Mouse (Mus musculus) adrenal gland, postnatal 36 days (tissue): ENCODE results near the gene Ext2. TPM values are rescaled to one million over a fixed set of nuclear protein-coding genes. Genes with fewer than 3 reads are reported as not detected.

Experiments
- DNase-seq, 2 experiments: peaks; one replicate each; pipeline ENCODE4 v3.0.0; 2021; ENCODE audit warnings: mixed read lengths in 1 of 2
- total RNA-seq, 2 experiments: library from RNA; stranded (reverse); gene quantifications; 2 replicates each; pipeline ENCODE4 v1.2.3; 2021

The Ext2 gene
- total RNA-seq, 2 experiments from 2014 or later = 83.3 to 110 TPM

- DNase-seq = no peak
These were observed 141.0 kb downstream of the Ext2 start for GRCm38 (mm10) chr2:93681321-93681720.

- DNase-seq = no peak
These were observed 145.1 kb downstream of the Ext2 start for GRCm38 (mm10) chr2:93677231-93677630.

- DNase-seq = no peak
These were observed 150.7 kb downstream of the Ext2 start for GRCm38 (mm10) chr2:93671573-93672184.

GRCm38 (mm10) chr2:93666146-93666858 is 156.1 kb downstream of the Ext2 start:
- DNase-seq = peak; percentile 28 to 42

GRCm38 (mm10) chr2:93665472-93665871 is 156.9 kb downstream of the Ext2 start:
- DNase-seq = no peak

- DNase-seq = no peak
These were observed 160.0 kb downstream of the Ext2 start for GRCm38 (mm10) chr2:93662240-93662865.

GRCm38 (mm10) chr2:93661096-93661495 is 161.3 kb downstream of the Ext2 start:
- DNase-seq = no peak

- peak in 1 of 2 experiments; percentile 33 for DNase-seq
These were observed 162.6 kb downstream of the Ext2 start for GRCm38 (mm10) chr2:93659705-93660308.

- DNase-seq = peak in 1 of 2 experiments; percentile 7
These were observed 163.4 kb downstream of the Ext2 start for GRCm38 (mm10) chr2:93659004-93659403.

- no peak for DNase-seq
These were observed 167.9 kb downstream of the Ext2 start for GRCm38 (mm10) chr2:93654336-93655055.

- no peak for DNase-seq
These were observed 173.0 kb downstream of the Ext2 start for GRCm38 (mm10) chr2:93649243-93649870.

GRCm38 (mm10) chr2:93647924-93648575 is 174.3 kb downstream of the Ext2 start:
- no peak for DNase-seq

- no peak for DNase-seq
These were observed 175.1 kb downstream of the Ext2 start for GRCm38 (mm10) chr2:93647051-93647923.

- peak; percentile 18 to 33 for DNase-seq
These were observed 176.6 kb downstream of the Ext2 start for GRCm38 (mm10) chr2:93645626-93646320.

GRCm38 (mm10) chr2:93645197-93645596 is 177.2 kb downstream of the Ext2 start:
- DNase-seq = no peak

GRCm38 (mm10) chr2:93644731-93645130 is 177.6 kb downstream of the Ext2 start:
- no peak for DNase-seq

- DNase-seq = no peak
These were observed 178.1 kb downstream of the Ext2 start for GRCm38 (mm10) chr2:93644234-93644633.

GRCm38 (mm10) chr2:93643403-93643780 is 179.0 kb downstream of the Ext2 start:
- no peak for DNase-seq

GRCm38 (mm10) chr2:93634609-93635008 is 187.8 kb downstream of the Ext2 start:
- DNase-seq = no peak
